ENCODE assay signal across 9 mouse cellular contexts in genomic region chr3:69319061-69319720, GRCm38 (mm10). TPM values are rescaled to one million over a fixed set of nuclear protein-coding genes. Genes with fewer than 3 reads are reported as not detected.
A peak's percentile ranks its signal among the peaks of the same experiment; 100 is the strongest.
DNase-seq lines count a peak whose midpoint lies in the region; ATAC-seq lines count a peak whose summit lies in the region.
"Had no signal": no experiment of that assay in that cellular context is flagged by ENCODE, and none has a peak within 500 bp of the region (broad histone marks: within the 10 kb centered on the region; RNA-seq: fewer than 3 reads in every experiment).

No protein-coding gene starts in this region.

- DNase-seq in CD4-positive, CD25-positive, alpha-beta regulatory T cell, adult 2 months (ENCODE audit: low read depth, low spot score) = peak; percentile 49
- peak; percentile 37 for DNase-seq in thymus, postnatal 0 days (ENCODE audit: low spot score)
- no peak for DNase-seq in thymus, postnatal 10 days (ENCODE audit: low spot score in 2 of 2)
- DNase-seq in liver, embryonic 13.5 days = peak; percentile 59
- no peak for DNase-seq in retina, postnatal 1 day
- no peak for DNase-seq in right cerebral cortex, postnatal 10 days (ENCODE audit: low spot score in 2 of 2)
- DNase-seq: cerebellum, adult 8-10 months had no signal

- no peaks in the 10 kb centered on the region for H3K36me3 ChIP-seq in liver, embryonic 13.5 days

- ATAC-seq in CD4-positive, CD25-positive, alpha-beta regulatory T cell, adult 4 months = no peak
- peak; percentile 53 for ATAC-seq in liver, embryonic 13.5 days (ENCODE audit: low read depth)
- no peak for ATAC-seq in cerebellum, adult (ENCODE audit: insufficient number of reproducible peaks, low FRiP score, low TSS enrichment)

- peak overlapping the region; percentile 83 for H3K4me3 ChIP-seq in liver, embryonic 13.5 days (replicated peaks)

- no peaks in the 10 kb centered on the region for H3K9me3 ChIP-seq in liver, embryonic 13.5 days (replicated peaks)

- H3K27ac ChIP-seq in liver, embryonic 13.5 days = peak overlapping the region; percentile 92

- no peaks in the 10 kb centered on the region for H3K27me3 ChIP-seq in liver, embryonic 13.5 days

- H3K4me2 ChIP-seq in liver, embryonic 13.5 days = peak overlapping the region; percentile 88

- peak overlapping the region; percentile 92 for H3K9ac ChIP-seq in liver, embryonic 13.5 days

- WGBS in liver, embryonic 13.5 days (ENCODE audit: insufficient replicate concordance) = 28% methylated on average over 6 of the region's 6 CpGs

- H3K4me1 ChIP-seq in liver, embryonic 13.5 days (replicated peaks) = peaks cover 63% of the 10 kb centered on the region

RNA-seq across cellular contexts. Expression of gene Ppm1l, which starts 2.5 kb away (rescaled TPM):
- polyA plus RNA-seq in CD4-positive, CD25-positive, alpha-beta regulatory T cell, adult 4 months (2017; shearing (Covaris generic)) = 1 to 10 TPM; 4.4 to 6.9 TPM
- polyA plus RNA-seq in thymus, postnatal 0 days (2015; fragmentation: Nextera tagmentation; extraction: Ambion mirVana) = 5.1 and 5.9 TPM in 2 replicates
- polyA plus RNA-seq in liver, embryonic 13.5 days (2015; fragmentation: Nextera tagmentation; extraction: Ambion mirVana) = 4.5 and 5.4 TPM in 2 replicates

Comparison
In these comparisons a context has a peak if more than half of its experiments do, and no peak if none do; other contexts are left out.
1. DNase-seq: peak in CD4-positive, CD25-positive, alpha-beta regulatory T cell, adult 2 months (single experiment), thymus, postnatal 0 days (single experiment) and liver, embryonic 13.5 days (single experiment); none in thymus, postnatal 10 days (0 of 2), retina, postnatal 1 day (single experiment) and right cerebral cortex, postnatal 10 days (0 of 2).